Mouse (Mus musculus) liver, embryonic 14.5 days (tissue): ENCODE measurements at regions not wholly inside any gene's neighbourhood (a gene's known extent, or its start where the extent isn't known, plus 50 kb on each side); places are given as distances from the start of the nearest gene placed in this dataset.

Experiments
- CTCF ChIP-seq: IDR thresholded peaks from 2 replicates; pipeline ENCODE4 v1.5.1; 2016; ENCODE audit warnings: antibody characterized with exemption, low read depth, control low read depth
- EP300 ChIP-seq: IDR thresholded peaks from 2 replicates; pipeline ENCODE4 v1.6.1; 2016; ENCODE audit warnings: antibody characterized with exemption, low read depth

DNA sequence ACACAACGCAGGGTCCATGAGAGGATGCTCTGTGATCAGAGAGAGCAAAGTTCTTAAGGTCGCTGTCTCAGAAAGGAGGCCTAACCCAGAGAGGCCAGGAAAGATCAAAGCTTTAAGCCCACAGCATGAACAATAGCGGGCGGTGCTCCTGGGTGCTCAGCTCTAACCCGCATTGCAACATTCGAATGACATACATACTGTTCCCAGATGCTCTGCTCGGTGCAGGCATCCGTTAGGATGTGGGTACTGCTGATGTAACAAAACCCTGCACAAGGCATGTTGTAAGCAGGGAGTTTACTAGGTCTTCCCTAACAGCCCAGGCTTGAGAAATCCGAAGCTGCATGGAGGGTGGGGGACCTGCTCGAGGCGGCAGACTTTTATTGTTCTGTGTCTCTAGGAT, 164.6 kb upstream of the Jarid2 start:
- TF ChIP-seq EP300 = no peak
- TF ChIP-seq CTCF = no peak
